ENCODE assay signal across 16 mouse cellular contexts in genomic region chr12:75598988-75599387, GRCm38 (mm10). TPM values are rescaled to one million over a fixed set of nuclear protein-coding genes. Genes with fewer than 3 reads are reported as not detected.
DNase-seq lines count a peak whose midpoint lies in the region; ATAC-seq and TF ChIP-seq lines count a peak whose summit lies in the region.
"Had no signal": no experiment of that assay in that cellular context is flagged by ENCODE, and none has a peak within 500 bp of the region (broad histone marks: within the 10 kb centered on the region; RNA-seq: fewer than 3 reads in every experiment).

No protein-coding gene starts in this region.

- H3K9ac ChIP-seq in forebrain, embryonic 11.5 days (ENCODE audit: low read length): peak overlapping the region; percentile 5; the same call in 1 of the 2 replicates
- H3K9ac ChIP-seq in intestine, postnatal 0 days (ENCODE audit: low read depth, low read length): no peak overlapping the region
- H3K9ac ChIP-seq in intestine, embryonic 15.5 days: no peak overlapping the region
- H3K9ac ChIP-seq in embryonic facial prominence, embryonic 11.5 days (replicated peaks; ENCODE audit: low read length): peak overlapping the region; percentile 25; the same call in 1 of the 2 replicates
- H3K9ac ChIP-seq in liver, embryonic 15.5 days: no peak overlapping the region
- H3K9ac ChIP-seq: heart, embryonic 12.5 days; limb, embryonic 15.5 days; neural tube, embryonic 15.5 days had no signal

- WGBS in forebrain, embryonic 11.5 days: 73% methylated on average over 4 of the region's 4 CpGs
- WGBS in forebrain, embryonic 10.5 days: 75% methylated on average over 4 of the region's 4 CpGs
- WGBS in intestine, postnatal 0 days: 58% methylated on average over 4 of the region's 4 CpGs
- 67% methylated on average over 4 of the region's 4 CpGs for WGBS in intestine, embryonic 15.5 days
- 59% methylated on average over 4 of the region's 4 CpGs for WGBS in embryonic facial prominence, embryonic 11.5 days
- WGBS in liver, embryonic 15.5 days (ENCODE audit: insufficient replicate concordance): 63% methylated on average over 4 of the region's 4 CpGs

- no peaks in the 10 kb centered on the region for H3K27me3 ChIP-seq in forebrain, embryonic 11.5 days (ENCODE audit: control insufficient read depth, insufficient read depth, low read length)
- H3K27me3 ChIP-seq in forebrain, embryonic 10.5 days (ENCODE audit: poor library complexity, severe bottlenecking): no peaks in the 10 kb centered on the region
- H3K27me3 ChIP-seq in intestine, postnatal 0 days (replicated peaks; ENCODE audit: control insufficient read depth, insufficient read depth, low read length): no peaks in the 10 kb centered on the region
- no peaks in the 10 kb centered on the region for H3K27me3 ChIP-seq in intestine, embryonic 15.5 days (replicated peaks)
- no peaks in the 10 kb centered on the region for H3K27me3 ChIP-seq in embryonic facial prominence, embryonic 11.5 days (ENCODE audit: control insufficient read depth, insufficient read depth, low read length)
- no peaks in the 10 kb centered on the region for H3K27me3 ChIP-seq in liver, embryonic 15.5 days
- H3K27me3 ChIP-seq: heart, embryonic 12.5 days; limb, embryonic 15.5 days; megakaryocyte, embryonic 14.5 days; neural tube, embryonic 15.5 days had no signal

- H3K4me2 ChIP-seq in forebrain, embryonic 11.5 days (ENCODE audit: low read depth, low read length, severe bottlenecking): no peak overlapping the region
- H3K4me2 ChIP-seq in intestine, postnatal 0 days (replicated peaks; ENCODE audit: low read depth): peak overlapping the region; percentile 47
- H3K4me2 ChIP-seq in intestine, embryonic 15.5 days (replicated peaks): no peak overlapping the region
- no peak overlapping the region for H3K4me2 ChIP-seq in embryonic facial prominence, embryonic 11.5 days (ENCODE audit: low read depth, low read length)
- peak overlapping the region; percentile 31; the same call in 1 of the 2 replicates for H3K4me2 ChIP-seq in liver, embryonic 15.5 days
- H3K4me2 ChIP-seq: heart, embryonic 12.5 days; limb, embryonic 15.5 days; neural tube, embryonic 15.5 days had no signal

- no peak overlapping the region for H3K27ac ChIP-seq in forebrain, embryonic 11.5 days (ENCODE audit: low read depth, low read length)
- H3K27ac ChIP-seq in forebrain, embryonic 10.5 days: no peak overlapping the region
- no peak overlapping the region for H3K27ac ChIP-seq in intestine, postnatal 0 days (ENCODE audit: low read depth, low read length)
- H3K27ac ChIP-seq in intestine, embryonic 15.5 days: no peak overlapping the region
- H3K27ac ChIP-seq in embryonic facial prominence, embryonic 11.5 days (replicated peaks; ENCODE audit: low read depth, low read length): no peak overlapping the region
- H3K27ac ChIP-seq in liver, embryonic 15.5 days (replicated peaks): peak overlapping the region; percentile 29; the same call in 1 of the 2 replicates
- H3K27ac ChIP-seq: limb, embryonic 15.5 days; neural tube, embryonic 15.5 days; stomach, postnatal 0 days had no signal

- H3K36me3 ChIP-seq in forebrain, embryonic 11.5 days (ENCODE audit: control insufficient read depth, insufficient read depth, low read length): no peaks in the 10 kb centered on the region
- H3K36me3 ChIP-seq in forebrain, embryonic 10.5 days (replicated peaks): no peaks in the 10 kb centered on the region
- no peaks in the 10 kb centered on the region for H3K36me3 ChIP-seq in intestine, postnatal 0 days (ENCODE audit: control insufficient read depth, insufficient read depth)
- no peaks in the 10 kb centered on the region for H3K36me3 ChIP-seq in intestine, embryonic 15.5 days
- H3K36me3 ChIP-seq in embryonic facial prominence, embryonic 11.5 days (replicated peaks; ENCODE audit: control insufficient read depth, insufficient read depth, low read depth, low read length): no peaks in the 10 kb centered on the region
- H3K36me3 ChIP-seq in liver, embryonic 15.5 days (replicated peaks): no peaks in the 10 kb centered on the region
- H3K36me3 ChIP-seq: heart, embryonic 12.5 days; limb, embryonic 15.5 days; neural tube, embryonic 15.5 days had no signal

- DNase-seq in forebrain, embryonic 11.5 days (ENCODE audit: low spot score): no peak
- DNase-seq in forebrain, embryonic 10.5 days (ENCODE audit: extremely low spot score, low spot score): no peak
- no peak for DNase-seq in embryonic facial prominence, embryonic 11.5 days (ENCODE audit: low spot score)
- DNase-seq in lung, postnatal 10 days: no peak
- DNase-seq: cerebellum, postnatal 10 days had no signal

- no peaks in the 10 kb centered on the region for H3K9me3 ChIP-seq in forebrain, embryonic 11.5 days (ENCODE audit: control insufficient read depth, low read length)
- no peaks in the 10 kb centered on the region for H3K9me3 ChIP-seq in forebrain, embryonic 10.5 days
- H3K9me3 ChIP-seq in intestine, postnatal 0 days (ENCODE audit: control insufficient read depth): no peaks in the 10 kb centered on the region
- H3K9me3 ChIP-seq in intestine, embryonic 15.5 days: no peaks in the 10 kb centered on the region
- no peaks in the 10 kb centered on the region for H3K9me3 ChIP-seq in embryonic facial prominence, embryonic 11.5 days (replicated peaks; ENCODE audit: control insufficient read depth, low read length)
- H3K9me3 ChIP-seq in liver, embryonic 15.5 days (replicated peaks): no peaks in the 10 kb centered on the region
- H3K9me3 ChIP-seq: limb, embryonic 15.5 days; neural tube, embryonic 15.5 days had no signal

- no peak for ATAC-seq in forebrain, embryonic 11.5 days (replicated peaks; ENCODE audit: low FRiP score)
- no peak for ATAC-seq in intestine, postnatal 0 days
- no peak for ATAC-seq in intestine, embryonic 15.5 days
- no peak for ATAC-seq in embryonic facial prominence, embryonic 11.5 days (replicated peaks; ENCODE audit: insufficient number of reproducible peaks, low FRiP score, low TSS enrichment, low read depth)
- no peak for ATAC-seq in liver, embryonic 15.5 days (ENCODE audit: insufficient read depth)
- no peak for ATAC-seq in granulocyte monocyte progenitor cell, adult 5-6 weeks (replicated peaks; ENCODE audit: poor library complexity, severe bottlenecking)
- ATAC-seq: lung, postnatal 0 days had no signal

- H3K4me3 ChIP-seq in forebrain, embryonic 11.5 days (ENCODE audit: low read depth, low read length): no peak overlapping the region
- H3K4me3 ChIP-seq in forebrain, embryonic 10.5 days: no peak overlapping the region
- no peak overlapping the region for H3K4me3 ChIP-seq in intestine, postnatal 0 days (ENCODE audit: low read depth, low read length)
- H3K4me3 ChIP-seq in intestine, embryonic 15.5 days (replicated peaks): no peak overlapping the region
- H3K4me3 ChIP-seq in embryonic facial prominence, embryonic 11.5 days (ENCODE audit: low read depth, low read length): no peak overlapping the region
- no peak overlapping the region for H3K4me3 ChIP-seq in liver, embryonic 15.5 days (replicated peaks)
- H3K4me3 ChIP-seq: heart, embryonic 12.5 days; limb, embryonic 15.5 days; megakaryocyte, embryonic 14.5 days; myocyte; neural tube, embryonic 15.5 days had no signal

- H3K4me1 ChIP-seq in forebrain, embryonic 11.5 days (replicated peaks; ENCODE audit: control insufficient read depth, insufficient read depth, low read length): peaks cover 5% of the 10 kb centered on the region
- peaks cover 24% of the 10 kb centered on the region for H3K4me1 ChIP-seq in forebrain, embryonic 10.5 days
- H3K4me1 ChIP-seq in intestine, postnatal 0 days (replicated peaks; ENCODE audit: control insufficient read depth, insufficient read depth, low read length): no peaks in the 10 kb centered on the region
- H3K4me1 ChIP-seq in intestine, embryonic 15.5 days (replicated peaks): 0 out of 2 replicates have a peak, but pooled peaks cover 2% of the 10 kb centered on the region
- no peaks in the 10 kb centered on the region for H3K4me1 ChIP-seq in embryonic facial prominence, embryonic 11.5 days (ENCODE audit: control insufficient read depth, insufficient read depth, low read length)
- peaks cover 29% of the 10 kb centered on the region for H3K4me1 ChIP-seq in liver, embryonic 15.5 days (replicated peaks)

- TF ChIP-seq CTCF in intestine, postnatal 0 days (IDR thresholded peaks at IDR 0.05; ENCODE audit: low read depth): no peak

RNA-seq across cellular contexts. Expression of gene Ppp2r5e, which starts 2.9 kb away (rescaled TPM):
- polyA plus RNA-seq in forebrain, embryonic 11.5 days (2014; fragmentation: Nextera tagmentation; extraction: Ambion mirVana): 24.9 and 26.1 TPM in 2 replicates
- polyA plus RNA-seq in forebrain, embryonic 10.5 days (2016; fragmentation: Nextera tagmentation; extraction: Ambion mirVana): 15.2 and 15.4 TPM in 2 replicates
- polyA plus RNA-seq in intestine, postnatal 0 days (2015; fragmentation: Nextera tagmentation; extraction: Ambion mirVana): 7.3 and 9.2 TPM in 2 replicates
- polyA plus RNA-seq in intestine, embryonic 15.5 days (2015; fragmentation: Nextera tagmentation; extraction: Ambion mirVana): 9.3 and 11.8 TPM in 2 replicates
- polyA plus RNA-seq in embryonic facial prominence, embryonic 11.5 days (2014; fragmentation: Nextera tagmentation; extraction: Ambion mirVana): 18.7 TPM in 2 replicates
- 5.1 and 5.2 TPM in 2 replicates for polyA plus RNA-seq in liver, embryonic 15.5 days (2015; fragmentation: Nextera tagmentation; extraction: Ambion mirVana)
- total RNA-seq in granulocyte monocyte progenitor cell, adult 5-6 weeks (2014; fragmentation: Nextera tagmentation): 20.9 and 22.4 TPM in 2 replicates
- 11.2 and 12.9 TPM in 2 replicates for total RNA-seq in granulocyte monocyte progenitor cell, adult 5-6 weeks (2017)

Comparison
In these comparisons a context has a peak if more than half of its experiments do, and no peak if none do; other contexts are left out.
1. H3K4me2 ChIP-seq: peak in intestine, postnatal 0 days (single experiment) and liver, embryonic 15.5 days (single experiment); none in forebrain, embryonic 11.5 days (single experiment), intestine, embryonic 15.5 days (single experiment) and embryonic facial prominence, embryonic 11.5 days (single experiment).
2. H3K9ac ChIP-seq: peak in forebrain, embryonic 11.5 days (single experiment) and embryonic facial prominence, embryonic 11.5 days (single experiment); none in intestine, postnatal 0 days (single experiment), intestine, embryonic 15.5 days (single experiment) and liver, embryonic 15.5 days (single experiment).